Mouse (Mus musculus): Measurements from ENCODE around the gene Arl9. TPM values are rescaled to one million over a fixed set of nuclear protein-coding genes. Genes with fewer than 3 reads are reported as not detected.

Arl9 gene
- total and polyA plus RNA-seq, 3 experiments = 1.6 to 1.7 TPM; not detected in 1

- TF ChIP-seq MXI1 (IDR thresholded peaks at IDR 0.05; ENCODE audit: low read depth, low read length) (no peak), MEF2A (IDR thresholded peaks at IDR 0.05; ENCODE audit: extremely low read depth, insufficient replicate concordance, low read depth, low read length, poor library complexity, severe bottlenecking) (0 out of 2 replicates have a peak, but pooled peaks have one; percentile 15), NELFE (IDR thresholded peaks at IDR 0.05; ENCODE audit: low read depth, low read length) (no peak), TCF12 (IDR thresholded peaks at IDR 0.05; ENCODE audit: low read depth, low read length) (peak; percentile 86), SIN3A (IDR thresholded peaks at IDR 0.05; ENCODE audit: low read length) (peak; percentile 66), ELF1 (IDR thresholded peaks at IDR 0.05; ENCODE audit: low read depth, low read length) (peak; percentile 53; the same call in 1 of the 2 replicates), KAT2A (conservative IDR thresholded peaks at IDR 0.05; ENCODE audit: low read depth, low read length) (no peak), MYB (IDR thresholded peaks at IDR 0.05; ENCODE audit: low read depth, low read length) (peak; percentile 55; the same call in 1 of the 2 replicates), UBTF (IDR thresholded peaks at IDR 0.05; ENCODE audit: borderline replicate concordance, insufficient read depth, low read depth, low read length) (no peak), USF1 (IDR thresholded peaks at IDR 0.05; ENCODE audit: low read depth, low read length) (no peak), TBP (IDR thresholded peaks at IDR 0.05; ENCODE audit: low read depth, low read length) (0 out of 2 replicates have a peak, but pooled peaks have one; percentile 13), POLR2AphosphoS2 (IDR thresholded peaks at IDR 0.05; ENCODE audit: low read length) (no peak), E2F4 (IDR thresholded peaks at IDR 0.05; ENCODE audit: borderline replicate concordance, low read depth, low read length) (no peak; the same call in 1 of the 2 replicates), MAX (IDR thresholded peaks at IDR 0.05; ENCODE audit: low read length) (peak; percentile 61; the same call in 1 of the 2 replicates), MAZ (IDR thresholded peaks at IDR 0.05; ENCODE audit: low read depth, low read length) (no peak)
Measured at GRCm38 (mm10) chr5:76993174-76993814, 10.6 kb upstream of the Arl9 start (continued).

- no peaks in the 10 kb centered on the region for H3K79me2 ChIP-seq (ENCODE audit: control insufficient read depth, insufficient read depth, low read length, poor library complexity)
- no peak overlapping the region for H3K9ac ChIP-seq (ENCODE audit: control insufficient read depth, low read depth, low read length, poor library complexity, severe bottlenecking)
- peak; percentile 60 for DNase-seq (ENCODE audit: low read depth, low spot score)
- H3K4me3 ChIP-seq (ENCODE audit: control insufficient read depth in 1 of 2, insufficient read depth in 1 of 2, low read depth in 2 of 2, low read length in 2 of 2) = no peak overlapping the region
- H3K36me3 ChIP-seq (ENCODE audit: control insufficient read depth in 1 of 2, insufficient read depth in 2 of 2, low read length in 2 of 2) = peaks cover 8 to 40% of the 10 kb centered on the region in 2 experiments
- peaks cover under 1 to 2% of the 10 kb centered on the region in 2 experiments; a peak in 2 of 4 replicates for H3K4me1 ChIP-seq (ENCODE audit: control insufficient read depth in 1 of 2, insufficient read depth in 2 of 2, low read length in 2 of 2)
- H3K27ac ChIP-seq (ENCODE audit: control insufficient read depth, low read depth, low read length) = no peak overlapping the region
- H3K27me3 ChIP-seq (ENCODE audit: control insufficient read depth in 1 of 2, insufficient read depth in 2 of 2, low read length in 2 of 2) = no peaks in the 10 kb centered on the region
- peak; percentile 50; the same call in 1 of the 2 replicates for TF ChIP-seq ZC3H11A (IDR thresholded peaks at IDR 0.05; ENCODE audit: low read depth, low read length)
- no peak for TF ChIP-seq ZMIZ1 (IDR thresholded peaks at IDR 0.05; ENCODE audit: low read depth, low read length)
- no peak for TF ChIP-seq CHD1 (IDR thresholded peaks at IDR 0.05; ENCODE audit: low read depth, low read length)
- TF ChIP-seq CTCF (IDR thresholded peaks at IDR 0.05 in 2 of 3, conservative IDR thresholded peaks at IDR 0.05 in 1 of 3; ENCODE audit: control insufficient read depth in 1 of 3, insufficient read depth in 1 of 3, low read depth in 2 of 3, low read length in 3 of 3, poor library complexity in 1 of 3, severe bottlenecking in 1 of 3) = peak in 2 of 3 experiments; percentile 37 to 76; a peak in 3 of 6 replicates
- peak; percentile 74 for TF ChIP-seq SMC3 (IDR thresholded peaks at IDR 0.05; ENCODE audit: low read depth, low read length)
- TF ChIP-seq POLR2AphosphoS5 (IDR thresholded peaks at IDR 0.05; ENCODE audit: borderline replicate concordance, low read depth, low read length) = no peak
- TF ChIP-seq RAD21 (IDR thresholded peaks at IDR 0.05; ENCODE audit: low read depth, low read length) = peak; percentile 71
- no peaks in the 10 kb centered on the region for H3K9me3 ChIP-seq (replicated peaks; ENCODE audit: insufficient read depth, low read length)
Measured at GRCm38 (mm10) chr5:76998416-76998815, 5.4 kb upstream of the Arl9 start.
